Mouse (Mus musculus) mature B cell (primary cell): ENCODE data around the gene Tasp1.
"Not testable (repeated sequence)": the region's sequence is repeated elsewhere in the genome, so short reads cannot be mapped to it uniquely, and the experiment has no call there.

Source experiments
- in situ Hi-C: fragments of 300-500 bp; cut with MboI; formaldehyde crosslinking; loops from 2 replicates; pipeline ENCODE4 v1.14.3; 2019

Gene Tasp1

DNA sequence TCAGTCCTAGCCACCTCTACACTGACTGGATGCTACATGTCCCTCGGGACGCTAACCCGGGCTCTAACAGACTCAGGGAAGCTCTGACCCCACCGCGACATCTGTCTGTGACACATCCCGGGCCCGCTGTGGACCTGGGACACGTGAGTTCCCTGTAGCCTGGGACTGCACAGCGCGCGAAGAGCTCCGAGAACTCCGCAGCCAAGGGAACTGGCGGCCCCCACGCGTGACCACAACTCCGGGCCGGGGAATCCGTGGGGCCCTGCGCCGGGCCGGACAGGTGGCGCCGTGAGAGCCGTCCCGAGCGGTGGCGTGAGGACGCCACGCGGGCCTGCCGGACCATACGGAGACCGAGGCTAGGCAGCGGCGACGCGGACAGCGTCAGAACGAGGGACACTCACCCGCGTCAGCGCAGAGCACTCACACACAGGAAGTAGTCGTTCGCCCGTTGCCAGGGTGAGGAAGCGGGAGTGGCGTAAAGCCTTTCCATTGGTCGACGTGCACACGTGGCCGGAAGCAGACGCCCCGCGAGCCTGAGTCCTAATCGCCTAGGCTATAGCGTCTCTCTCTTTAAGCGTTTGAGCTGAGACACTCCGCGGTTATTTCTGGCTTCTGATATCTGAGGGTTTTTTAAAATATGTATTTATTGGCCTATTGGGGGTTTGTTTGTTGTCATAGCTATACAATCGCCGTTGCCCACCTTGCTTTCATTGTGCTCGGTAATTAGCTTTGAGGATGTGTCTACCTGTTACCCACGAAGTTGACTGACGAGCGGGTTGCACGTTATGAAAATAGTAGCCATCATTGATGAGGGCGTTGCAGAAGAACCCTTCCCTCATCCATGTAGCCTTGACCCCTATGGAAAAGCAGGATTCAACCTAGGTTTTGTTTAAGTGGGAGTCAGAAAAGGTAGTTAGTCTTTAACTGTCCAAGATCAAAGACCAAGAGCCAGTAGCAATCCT, at the start of gene Tasp1:
TSS of gene Tasp1 (minus strand) at position 453 of the 962 bp plus-strand sequence.
- in situ Hi-C loops, result no loop called here

- in situ Hi-C loops, result no loop called here
Measured at GRCm38 (mm10) chr2:140113851-140114250, 47.2 kb upstream of the Tasp1 start.

GRCm38 (mm10) chr2:140108945-140109344, 42.3 kb upstream of the Tasp1 start:
- in situ Hi-C loops, result no loop called here

GRCm38 (mm10) chr2:140107641-140108040, 41.0 kb upstream of the Tasp1 start:
- in situ Hi-C loops, result no loop called here

DNA sequence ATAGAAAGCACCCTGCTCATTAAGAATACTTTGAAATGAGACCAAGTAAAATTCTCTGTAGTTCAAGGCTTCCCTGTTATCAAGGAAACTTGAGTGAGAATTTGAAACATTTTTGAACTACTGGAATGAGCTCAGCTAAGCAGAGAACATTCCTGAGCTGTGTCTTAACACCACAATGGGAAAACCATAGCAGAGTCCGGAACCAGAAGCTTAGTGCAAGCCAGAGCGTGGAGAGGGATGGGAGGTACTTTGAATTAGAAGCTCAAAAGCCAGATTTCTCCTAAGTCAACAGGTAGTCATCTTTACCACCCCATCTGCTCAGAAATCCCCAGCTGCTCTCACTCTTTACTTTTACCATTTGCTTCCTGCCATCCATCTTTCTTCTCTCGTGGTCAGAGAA, 38.3 kb upstream of the Tasp1 start:
- in situ Hi-C loops, result no loop called here

- in situ Hi-C loops, result no loop called here
Measured at GRCm38 (mm10) chr2:140100551-140101474, 34.2 kb upstream of the Tasp1 start.

GRCm38 (mm10) chr2:140099971-140100370, 33.4 kb upstream of the Tasp1 start:
- in situ Hi-C loops, result no loop called here

- in situ Hi-C loops, result no loop called here
Measured at GRCm38 (mm10) chr2:140097131-140097591, 30.6 kb upstream of the Tasp1 start.

DNA sequence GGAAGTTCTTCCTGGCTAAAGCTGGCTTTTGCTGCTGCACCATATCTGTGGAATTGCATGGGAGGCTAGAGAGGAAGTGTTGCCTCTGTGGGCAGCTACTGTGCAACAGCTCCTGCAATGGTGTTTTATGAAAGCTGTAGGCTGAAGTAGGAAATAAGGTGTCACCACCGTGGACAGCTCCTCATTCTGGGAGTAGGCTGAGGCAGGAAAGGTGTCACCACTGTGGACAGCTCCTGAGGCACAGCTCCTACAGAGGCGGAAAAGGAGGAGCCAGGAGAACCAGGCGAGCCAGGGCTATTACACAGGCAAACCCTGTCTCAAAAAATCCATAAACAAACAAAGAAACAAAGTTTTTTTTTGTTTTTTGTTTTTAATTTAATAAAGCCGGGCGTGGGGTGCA, 29.4 kb upstream of the Tasp1 start:
- in situ Hi-C loops, result no loop called here

- in situ Hi-C loops, result no loop called here
Measured at GRCm38 (mm10) chr2:140093433-140093832, 26.8 kb upstream of the Tasp1 start.

- in situ Hi-C loops, result no loop called here
Measured at GRCm38 (mm10) chr2:140084245-140084644, 17.6 kb upstream of the Tasp1 start.

- in situ Hi-C loops, result no loop called here
Measured at GRCm38 (mm10) chr2:140080747-140081577, 14.4 kb upstream of the Tasp1 start.

DNA sequence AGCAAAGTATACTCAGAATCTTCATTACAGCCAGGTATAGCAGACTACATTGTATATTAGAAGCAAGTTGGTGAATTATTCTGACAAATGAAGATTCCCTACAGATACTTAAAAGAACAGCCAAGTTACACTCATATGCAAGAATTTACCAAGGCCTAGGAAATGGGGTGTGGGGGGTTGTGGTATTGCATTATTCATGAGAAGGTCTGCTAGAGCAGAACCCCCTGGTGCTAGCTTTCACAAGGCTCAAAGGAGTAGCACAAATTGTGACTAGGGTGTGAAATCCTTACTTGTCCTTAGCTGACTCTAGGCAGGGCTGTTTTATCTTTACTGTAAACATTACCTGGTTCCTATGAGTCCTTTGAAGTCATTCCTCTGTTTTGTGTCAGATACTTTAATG, 12.7 kb upstream of the Tasp1 start:
- in situ Hi-C loops, result not testable (repeated sequence)

- in situ Hi-C loops, result no loop called here
Measured at GRCm38 (mm10) chr2:140078600-140079280, 12.1 kb upstream of the Tasp1 start.

- in situ Hi-C loops, result no loop called here
Measured at GRCm38 (mm10) chr2:140077476-140077875, 10.9 kb upstream of the Tasp1 start.

- in situ Hi-C loops, result no loop called here
Measured at GRCm38 (mm10) chr2:140075150-140075549, 8.5 kb upstream of the Tasp1 start.

GRCm38 (mm10) chr2:140067516-140067915, 911 bp upstream of the Tasp1 start:
- in situ Hi-C loops, result no loop called here

DNA sequence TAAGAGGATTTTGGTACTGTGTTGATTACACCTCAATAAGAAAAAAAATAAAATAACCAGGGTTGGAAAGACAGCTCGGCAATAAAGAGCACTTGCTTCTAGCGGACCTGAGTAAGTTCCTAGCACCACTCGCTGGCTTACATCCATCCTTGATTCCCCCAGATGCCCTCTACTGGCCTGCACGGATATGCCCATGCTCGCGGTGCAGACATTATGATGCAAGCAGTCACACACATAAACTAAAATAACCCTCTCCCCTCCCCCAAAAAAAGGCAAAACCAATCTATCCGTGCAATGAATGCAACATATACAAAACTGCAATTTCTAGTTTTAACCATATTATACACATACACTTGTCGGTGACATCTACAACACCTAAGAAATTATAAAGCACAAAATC, 929 bp downstream of the Tasp1 start:
- in situ Hi-C loops, result no loop called here

DNA sequence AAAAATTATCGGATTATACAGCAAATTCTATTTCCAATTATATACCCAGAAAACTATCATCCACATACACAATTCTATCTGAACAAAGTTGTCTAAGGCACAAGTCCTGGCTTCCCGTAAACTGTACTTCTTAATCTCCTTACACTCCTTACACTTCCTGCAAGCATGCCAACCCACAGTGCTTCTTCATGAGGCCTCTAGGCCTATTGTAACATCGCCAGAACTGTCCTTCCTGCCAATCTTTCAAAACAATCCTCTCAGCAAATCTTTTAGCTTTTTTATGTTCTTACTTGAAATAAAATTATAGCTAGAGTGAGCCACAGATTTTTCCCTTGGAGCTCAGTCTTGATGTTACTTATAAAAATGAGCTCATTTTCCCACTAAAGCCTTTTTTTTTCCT, 5.1 kb downstream of the Tasp1 start:
- in situ Hi-C loops, result no loop called here

DNA sequence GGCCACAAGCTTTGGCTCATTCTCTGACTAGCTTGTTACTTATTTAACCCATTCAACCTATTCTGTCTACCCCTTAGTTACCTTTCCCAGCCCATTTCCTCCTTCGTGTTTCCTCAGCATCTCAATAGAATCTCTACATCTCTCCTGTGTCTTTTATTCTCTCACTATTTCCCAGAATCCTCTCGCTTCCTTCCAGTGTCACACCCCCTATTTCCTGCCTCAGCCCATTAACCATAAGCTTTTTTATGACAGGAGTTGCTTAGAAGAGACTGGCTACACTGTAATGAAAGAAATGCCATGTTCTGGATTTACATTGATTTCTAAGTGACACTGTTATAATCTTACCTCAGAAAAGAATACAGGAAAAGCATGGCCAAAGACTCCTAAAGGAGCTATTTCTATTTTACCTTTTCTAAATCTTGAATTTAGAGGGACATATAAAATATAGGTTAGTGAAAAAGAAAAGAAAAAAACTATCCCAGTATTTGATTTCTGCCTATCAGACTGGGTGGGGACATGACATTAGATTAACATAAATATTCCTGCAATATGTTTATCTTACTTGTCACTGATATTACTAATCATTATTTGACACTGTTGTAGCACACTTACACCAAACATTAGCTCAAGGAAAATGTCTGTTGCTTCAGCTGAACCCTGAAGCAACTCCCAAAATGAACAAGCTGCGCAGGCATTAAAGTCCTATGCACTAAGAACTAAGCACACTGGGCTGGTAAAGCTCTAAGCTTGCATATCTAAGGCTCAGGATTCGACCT, 6.3 kb downstream of the Tasp1 start:
- in situ Hi-C loops, result no loop called here
